Mouse (Mus musculus) ovary, postnatal 10 days (tissue): ENCODE measurements around the gene Uba52.
"Not testable (repeated sequence)": the region's sequence is repeated elsewhere in the genome, so short reads cannot be mapped to it uniquely, and the experiment has no call there.

Experiments used
- DNase-seq: peaks from one replicate; pipeline ENCODE4 v3.0.0; 2022; ENCODE audit warnings: low spot score

The Uba52 gene

GRCm38 (mm10) chr8:70530314-70530713, 19.7 kb upstream of the Uba52 start:
- DNase-seq = no peak

- DNase-seq = no peak
These were observed 19.1 kb upstream of the Uba52 start for GRCm38 (mm10) chr8:70529741-70530161.

GRCm38 (mm10) chr8:70529299-70529698, 18.7 kb upstream of the Uba52 start:
- DNase-seq = no peak

- no peak for DNase-seq
These were observed 17.7 kb upstream of the Uba52 start for GRCm38 (mm10) chr8:70528182-70528797.

- DNase-seq = peak; percentile 100
These were observed 17.0 kb upstream of the Uba52 start, which contains the start of the genes Fkbp8 and Kxd1 for GRCm38 (mm10) chr8:70527512-70528181. Gene Fkbp8 (plus strand): TSS chr8:70527724. Gene Kxd1 (minus strand): TSS chr8:70527956.

GRCm38 (mm10) chr8:70527111-70527511, 16.5 kb upstream of the Uba52 start:
- DNase-seq = no peak

GRCm38 (mm10) chr8:70522592-70523403, 12.2 kb upstream of the Uba52 start:
- peak; percentile 77 for DNase-seq

- no peak for DNase-seq
These were observed 9.0 kb upstream of the Uba52 start for GRCm38 (mm10) chr8:70519606-70520005.

GRCm38 (mm10) chr8:70519043-70519442, 8.4 kb upstream of the Uba52 start:
- DNase-seq = no peak

- DNase-seq = no peak
These were observed 7.5 kb upstream of the Uba52 start for GRCm38 (mm10) chr8:70517940-70518643.

GRCm38 (mm10) chr8:70513441-70513840, 2.8 kb upstream of the Uba52 start:
- DNase-seq = no peak

- DNase-seq = no peak
These were observed 1.8 kb upstream of the Uba52 start for GRCm38 (mm10) chr8:70512253-70512903.

GRCm38 (mm10) chr8:70511770-70512169, 1.2 kb upstream of the Uba52 start:
- no peak for DNase-seq

GRCm38 (mm10) chr8:70511174-70511573, 573 bp upstream of the Uba52 start:
- not testable (repeated sequence) for DNase-seq

GRCm38 (mm10) chr8:70509281-70509952, 1.2 kb downstream of the Uba52 start:
- DNase-seq = no peak

- DNase-seq = no peak
These were observed 3.6 kb downstream of the Uba52 start for GRCm38 (mm10) chr8:70507027-70507393.

- peak; percentile 88 for DNase-seq
These were observed 4.1 kb downstream of the Uba52 start, which contains the start of gene Rex1bd for GRCm38 (mm10) chr8:70506328-70507026. Gene Rex1bd (minus strand): TSS chr8:70506752.

GRCm38 (mm10) chr8:70505698-70506327, 4.8 kb downstream of the Uba52 start:
- no peak for DNase-seq

GRCm38 (mm10) chr8:70504851-70505250, 5.8 kb downstream of the Uba52 start:
- peak; percentile 62 for DNase-seq

- DNase-seq = no peak
These were observed 6.3 kb downstream of the Uba52 start for GRCm38 (mm10) chr8:70504291-70504716.
